Mouse (Mus musculus): ENCODE results near the gene Atp5f1. TPM values are rescaled to one million over a fixed set of nuclear protein-coding genes. Genes with fewer than 3 reads are reported as not detected.

Atp5f1 gene
- polyA plus RNA-seq, 1 experiment from 2014 or later: 499 TPM

DNA sequence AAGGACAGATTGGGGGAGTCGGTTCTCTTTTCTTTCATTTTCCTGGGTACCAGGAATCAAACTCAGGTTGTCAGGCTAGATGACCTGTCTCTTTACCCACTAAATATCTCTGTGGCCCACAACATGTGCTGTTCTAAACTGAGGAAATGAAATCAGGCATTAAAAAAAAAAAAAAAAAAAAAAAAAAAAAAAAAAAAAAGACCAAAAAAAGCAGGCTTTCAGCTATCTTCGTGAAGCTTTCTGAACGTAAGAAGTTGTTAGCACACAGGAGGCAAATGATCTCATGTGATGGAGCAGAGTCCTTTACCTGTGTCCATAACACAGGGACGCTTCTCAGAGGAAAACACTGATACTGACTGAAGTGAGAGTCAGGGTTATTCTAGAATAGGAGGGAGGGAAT lies 23.8 kb downstream of the Atp5f1 start:
- Histone ChIP-seq H3K27me3 (replicated peaks; ENCODE audit: control insufficient read depth, insufficient read depth, low read length) (no peaks in the 10 kb centered on the region), H3K4me3 (ENCODE audit: low read depth, low read length) (no peak overlapping the region), H3K4me2 (no peak overlapping the region), H3K9ac (ENCODE audit: low read depth, low read length) (no peak overlapping the region), H3K36me3 (ENCODE audit: control insufficient read depth, insufficient read depth, low read length) (peaks cover under 1% of the 10 kb centered on the region; the same call in 1 of the 2 replicates), H3K9me3 (ENCODE audit: control insufficient read depth, low read length) (no peaks in the 10 kb centered on the region), H3K27ac (ENCODE audit: low read depth, low read length) (no peak overlapping the region), H3K4me1 (replicated peaks; ENCODE audit: control insufficient read depth, insufficient read depth, low read length) (no peaks in the 10 kb centered on the region)
- ATAC-seq (replicated peaks; ENCODE audit: low FRiP score) (no peak), DNase-seq (ENCODE audit: low spot score) (no peak)
- whole genome bisulfite sequencing: 89% methylated on average over 4 of the region's 4 CpGs

DNA sequence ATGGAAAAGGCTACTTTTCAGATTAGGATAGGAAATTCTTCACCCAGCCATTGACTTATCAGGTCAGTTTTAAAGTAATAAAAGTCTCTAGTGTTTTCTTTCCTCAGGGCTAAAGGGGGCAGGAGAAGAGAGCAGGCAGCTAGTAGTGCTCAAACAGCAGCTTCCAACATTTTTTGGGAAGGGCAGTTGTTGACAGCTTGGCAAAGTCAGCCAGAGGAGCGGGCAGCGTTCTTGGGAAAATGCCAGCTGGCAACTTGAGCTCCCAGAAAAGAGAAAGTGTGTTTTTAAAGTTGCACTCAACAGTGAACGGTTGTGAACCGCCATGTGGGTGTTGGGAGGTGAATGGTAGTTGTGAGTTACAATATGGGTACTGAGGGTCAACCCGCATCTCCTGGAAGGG lies 24.9 kb downstream of the Atp5f1 start:
- Histone ChIP-seq H3K4me3 (ENCODE audit: low read depth, low read length) (no peak overlapping the region), H3K27me3 (replicated peaks; ENCODE audit: control insufficient read depth, insufficient read depth, low read length) (no peaks in the 10 kb centered on the region), H3K36me3 (ENCODE audit: control insufficient read depth, insufficient read depth, low read length) (no peaks in the 10 kb centered on the region), H3K4me2 (no peak overlapping the region), H3K4me1 (replicated peaks; ENCODE audit: control insufficient read depth, insufficient read depth, low read length) (no peaks in the 10 kb centered on the region), H3K9ac (ENCODE audit: low read depth, low read length) (no peak overlapping the region), H3K9me3 (ENCODE audit: control insufficient read depth, low read length) (no peaks in the 10 kb centered on the region), H3K27ac (ENCODE audit: low read depth, low read length) (no peak overlapping the region)
- WGBS: 90% methylated on average over 5 of the region's 5 CpGs
- DNase-seq (ENCODE audit: low spot score): no peak
- ATAC-seq (replicated peaks; ENCODE audit: low FRiP score): no peak

DNA sequence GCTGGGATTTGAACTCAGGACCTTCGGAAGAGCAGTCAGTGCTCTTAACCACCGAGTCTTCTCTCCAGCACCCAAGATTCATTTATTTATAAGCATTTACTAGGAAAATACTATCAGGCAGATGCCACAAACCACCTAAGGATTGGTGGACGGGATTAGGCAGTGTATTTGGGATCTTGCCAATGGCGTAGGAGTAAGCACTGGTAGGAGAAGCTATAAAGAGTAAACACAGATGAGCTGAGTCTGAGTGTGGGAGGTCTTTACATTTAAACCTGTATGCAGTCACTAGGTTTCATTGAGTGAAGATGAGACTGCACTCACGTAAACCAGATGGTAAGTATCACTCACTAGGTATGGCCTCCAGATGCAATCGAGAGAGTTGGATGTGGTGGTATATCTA lies 26.0 kb downstream of the Atp5f1 start:
- no peak overlapping the region for H3K4me2 ChIP-seq
- no peaks in the 10 kb centered on the region for H3K36me3 ChIP-seq (ENCODE audit: control insufficient read depth, insufficient read depth, low read length)
- no peak overlapping the region for H3K4me3 ChIP-seq (ENCODE audit: low read depth, low read length)
- H3K4me1 ChIP-seq (replicated peaks; ENCODE audit: control insufficient read depth, insufficient read depth, low read length): no peaks in the 10 kb centered on the region
- no peaks in the 10 kb centered on the region for H3K27me3 ChIP-seq (replicated peaks; ENCODE audit: control insufficient read depth, insufficient read depth, low read length)
- H3K9me3 ChIP-seq (ENCODE audit: control insufficient read depth, low read length): no peaks in the 10 kb centered on the region
- 91% methylated on average over 6 of the region's 6 CpGs for WGBS
- ATAC-seq (replicated peaks; ENCODE audit: low FRiP score): no peak
- no peak for DNase-seq (ENCODE audit: low spot score)
- no peak overlapping the region for H3K9ac ChIP-seq (ENCODE audit: low read depth, low read length)
- no peak overlapping the region for H3K27ac ChIP-seq (ENCODE audit: low read depth, low read length)

DNA sequence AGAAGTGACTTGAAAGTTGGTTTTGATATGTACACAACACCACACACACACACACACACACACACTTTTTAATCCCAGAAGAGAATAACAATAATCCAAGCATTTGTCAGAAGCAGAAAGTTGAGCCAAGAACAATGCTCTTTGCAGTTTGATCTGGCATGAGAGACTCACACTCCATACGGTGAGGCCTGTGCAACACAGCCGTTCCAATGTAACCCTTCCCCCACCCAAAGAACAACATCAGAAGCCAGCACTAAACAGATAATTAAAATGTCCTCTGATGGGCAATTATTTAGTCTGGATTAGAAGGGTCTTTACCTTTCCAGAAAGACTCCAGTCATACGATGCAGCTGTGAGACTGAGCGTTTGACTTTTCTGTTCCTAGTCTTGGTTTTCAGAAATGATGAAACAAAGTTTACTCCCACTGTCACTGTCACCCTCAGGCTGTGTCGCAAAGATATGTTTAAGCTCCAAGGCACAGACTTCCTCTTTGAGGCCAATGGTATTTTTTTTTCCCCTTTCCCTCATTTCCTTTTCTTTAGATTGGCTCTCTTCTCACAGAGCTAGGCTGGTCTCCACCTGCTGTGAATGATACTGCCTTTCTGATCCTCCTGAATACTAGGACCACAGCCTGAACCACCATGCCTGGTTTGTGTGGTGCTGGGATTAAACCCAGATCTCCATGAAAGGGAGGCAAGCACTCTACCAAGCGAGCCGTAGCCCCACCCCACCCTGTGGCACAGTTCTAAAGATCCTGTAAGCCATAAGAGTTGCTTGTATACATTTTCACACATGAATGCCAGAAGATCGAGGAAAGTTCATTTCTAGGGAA lies 27.4 kb downstream of the Atp5f1 start, which contains the start of gene I830077J02Rik:
Gene I830077J02Rik, minus strand, starts transcription at position 425 of the 832 bp plus-strand sequence.
- H3K9ac ChIP-seq (ENCODE audit: low read depth, low read length): 0 out of 2 replicates have a peak within 1 kb of the TSS, but pooled peaks have one; percentile 14
- 46% methylated on average over 8 of the region's 8 CpGs for WGBS
- peak within 1 kb of the TSS; percentile 16 for H3K27ac ChIP-seq (ENCODE audit: low read depth, low read length)
- no peaks in the 10 kb centered on the region for H3K27me3 ChIP-seq (replicated peaks; ENCODE audit: control insufficient read depth, insufficient read depth, low read length)
- no peaks in the 10 kb centered on the region for H3K9me3 ChIP-seq (ENCODE audit: control insufficient read depth, low read length)
- ATAC-seq (replicated peaks; ENCODE audit: low FRiP score) (peak; percentile 73), DNase-seq (ENCODE audit: low spot score) (no peak)
- H3K36me3 ChIP-seq (ENCODE audit: control insufficient read depth, insufficient read depth, low read length): no peaks in the 10 kb centered on the region
- H3K4me1 ChIP-seq (replicated peaks; ENCODE audit: control insufficient read depth, insufficient read depth, low read length): 0 out of 2 replicates have a peak, but pooled peaks cover 2% of the 10 kb centered on the region
- peak within 1 kb of the TSS; percentile 22 for H3K4me3 ChIP-seq (ENCODE audit: low read depth, low read length)
- peak within 1 kb of the TSS; percentile 40 for H3K4me2 ChIP-seq

DNA sequence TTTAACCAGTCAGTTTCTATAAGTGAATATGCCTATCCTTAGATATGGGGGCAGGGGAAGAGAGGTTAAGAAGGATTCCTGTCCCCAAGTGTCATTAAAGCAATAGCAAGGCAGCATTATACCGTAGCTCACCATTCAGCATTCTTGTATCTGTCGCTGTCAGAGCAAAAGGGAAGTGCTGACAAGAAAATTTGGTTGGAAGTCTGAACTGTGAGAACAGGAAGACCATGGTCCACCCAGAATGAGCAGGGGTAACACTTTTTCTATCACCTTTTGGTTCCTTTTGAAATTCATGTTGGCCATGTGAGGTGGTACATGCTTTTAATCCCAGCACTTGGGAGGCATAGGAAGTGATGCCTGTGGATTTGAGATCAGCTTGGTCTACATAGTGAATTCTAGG lies 28.8 kb downstream of the Atp5f1 start:
- no peak for ATAC-seq (replicated peaks; ENCODE audit: low FRiP score)
- no peak for DNase-seq (ENCODE audit: low spot score)
- Histone ChIP-seq H3K9me3 (ENCODE audit: control insufficient read depth, low read length) (no peaks in the 10 kb centered on the region), H3K27ac (ENCODE audit: low read depth, low read length) (no peak overlapping the region), H3K4me3 (ENCODE audit: low read depth, low read length) (no peak overlapping the region), H3K4me1 (replicated peaks; ENCODE audit: control insufficient read depth, insufficient read depth, low read length) (peaks cover 4% of the 10 kb centered on the region; the same call in 1 of the 2 replicates), H3K27me3 (replicated peaks; ENCODE audit: control insufficient read depth, insufficient read depth, low read length) (no peaks in the 10 kb centered on the region), H3K9ac (ENCODE audit: low read depth, low read length) (no peak overlapping the region), H3K4me2 (no peak overlapping the region), H3K36me3 (ENCODE audit: control insufficient read depth, insufficient read depth, low read length) (no peaks in the 10 kb centered on the region)
- 50% methylated on average over 2 of the region's 2 CpGs for WGBS

DNA sequence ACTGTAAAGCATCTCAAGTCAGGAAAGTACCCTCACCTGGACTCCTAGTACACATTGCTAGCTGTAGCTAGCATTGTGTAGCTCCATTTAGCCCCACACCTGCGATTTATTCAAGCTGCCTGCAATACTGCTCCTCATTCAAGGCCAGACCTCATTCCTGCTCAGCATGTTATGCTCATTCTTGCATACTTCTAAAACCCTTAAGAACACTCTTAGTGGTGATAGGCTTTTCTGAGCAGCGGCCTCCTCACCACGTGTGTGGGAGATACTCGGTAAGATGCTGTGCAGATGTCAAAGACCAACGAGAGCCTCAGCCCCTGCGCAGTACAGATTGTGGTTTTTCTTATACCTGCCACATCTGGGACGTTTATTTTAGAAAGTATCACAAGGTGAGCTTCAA lies 30.1 kb downstream of the Atp5f1 start:
- no peak for ATAC-seq (replicated peaks; ENCODE audit: low FRiP score)

DNA sequence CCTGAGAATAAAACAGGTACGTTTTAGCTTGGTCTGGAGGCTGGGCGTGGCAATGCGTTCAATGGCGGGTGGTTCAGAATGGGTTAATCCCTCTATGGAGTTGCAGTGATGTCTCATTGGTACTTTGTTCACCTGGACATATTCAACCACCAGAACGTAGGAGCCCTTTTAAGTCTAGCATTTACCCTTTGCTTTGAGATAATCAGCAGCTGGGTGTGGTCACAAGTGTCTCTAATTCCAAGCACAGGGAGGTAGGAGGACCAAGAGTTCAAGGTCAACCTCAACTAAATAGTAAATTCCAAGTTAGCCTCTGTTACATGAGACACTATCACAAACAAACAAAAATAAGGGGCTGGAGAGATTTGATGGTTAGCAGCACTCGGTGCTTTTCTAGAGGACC lies 31.1 kb downstream of the Atp5f1 start:
- peaks cover 10% of the 10 kb centered on the region for H3K4me1 ChIP-seq (replicated peaks; ENCODE audit: control insufficient read depth, insufficient read depth, low read length)
- WGBS: 78% methylated on average over 6 of the region's 6 CpGs

More for the DNA sequence above, 30.1 kb downstream of the Atp5f1 start:
- Histone ChIP-seq H3K9ac (ENCODE audit: low read depth, low read length) (no peak overlapping the region), H3K4me3 (ENCODE audit: low read depth, low read length) (no peak overlapping the region), H3K4me2 (no peak overlapping the region), H3K4me1 (replicated peaks; ENCODE audit: control insufficient read depth, insufficient read depth, low read length) (peaks cover 10% of the 10 kb centered on the region), H3K36me3 (ENCODE audit: control insufficient read depth, insufficient read depth, low read length) (no peaks in the 10 kb centered on the region), H3K9me3 (ENCODE audit: control insufficient read depth, low read length) (no peaks in the 10 kb centered on the region), H3K27ac (ENCODE audit: low read depth, low read length) (no peak overlapping the region), H3K27me3 (replicated peaks; ENCODE audit: control insufficient read depth, insufficient read depth, low read length) (no peaks in the 10 kb centered on the region)
- DNase-seq (ENCODE audit: low spot score): no peak
- WGBS: 65% methylated on average over 7 of the region's 7 CpGs

DNA sequence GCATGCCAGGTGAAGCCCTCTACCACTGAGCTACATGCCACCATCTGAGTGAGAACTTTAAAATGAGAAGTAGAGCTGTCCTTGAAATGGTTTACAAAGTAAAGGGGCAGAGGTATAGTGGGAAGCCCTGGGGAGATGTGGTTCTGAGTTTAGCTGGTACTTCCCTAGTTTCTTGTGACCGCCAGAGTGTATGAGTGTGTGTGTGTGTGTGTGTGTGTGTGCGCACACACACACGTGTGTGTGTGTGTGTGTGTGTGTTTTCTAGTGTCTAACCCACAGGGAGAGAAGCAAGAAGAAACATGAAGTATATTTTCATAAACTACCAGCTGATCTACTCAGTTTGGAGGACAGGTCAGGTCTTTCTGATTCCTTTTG lies 31.7 kb downstream of the Atp5f1 start:
- H3K9ac ChIP-seq (ENCODE audit: low read depth, low read length): no peak overlapping the region
- H3K36me3 ChIP-seq (ENCODE audit: control insufficient read depth, insufficient read depth, low read length): no peaks in the 10 kb centered on the region
- H3K9me3 ChIP-seq (ENCODE audit: control insufficient read depth, low read length): no peaks in the 10 kb centered on the region
- ATAC-seq (replicated peaks; ENCODE audit: low FRiP score) (no peak), DNase-seq (ENCODE audit: low spot score) (no peak)
- H3K27ac ChIP-seq (ENCODE audit: low read depth, low read length): no peak overlapping the region
- H3K4me2 ChIP-seq: no peak overlapping the region
- H3K27me3 ChIP-seq (replicated peaks; ENCODE audit: control insufficient read depth, insufficient read depth, low read length): no peaks in the 10 kb centered on the region
- WGBS: 93% methylated on average over 3 of the region's 3 CpGs
- peaks cover 10% of the 10 kb centered on the region for H3K4me1 ChIP-seq (replicated peaks; ENCODE audit: control insufficient read depth, insufficient read depth, low read length)
- no peak overlapping the region for H3K4me3 ChIP-seq (ENCODE audit: low read depth, low read length)

More for the DNA sequence above, 31.1 kb downstream of the Atp5f1 start:
- H3K27ac ChIP-seq (ENCODE audit: low read depth, low read length): no peak overlapping the region
- no peak overlapping the region for H3K9ac ChIP-seq (ENCODE audit: low read depth, low read length)
- no peaks in the 10 kb centered on the region for H3K9me3 ChIP-seq (ENCODE audit: control insufficient read depth, low read length)
- no peaks in the 10 kb centered on the region for H3K36me3 ChIP-seq (ENCODE audit: control insufficient read depth, insufficient read depth, low read length)
- H3K4me2 ChIP-seq: no peak overlapping the region
- no peak for DNase-seq (ENCODE audit: low spot score)
- H3K4me3 ChIP-seq (ENCODE audit: low read depth, low read length): no peak overlapping the region
- no peaks in the 10 kb centered on the region for H3K27me3 ChIP-seq (replicated peaks; ENCODE audit: control insufficient read depth, insufficient read depth, low read length)
- ATAC-seq (replicated peaks; ENCODE audit: low FRiP score): no peak
